Mouse (Mus musculus) splenic B cell, adult 2 months (primary cell): ENCODE measurements around the gene Pcbp4.

Experiments used
- DNase-seq: peaks from one replicate; pipeline ENCODE4 v3.0.0-alpha.2; 2011; ENCODE audit warnings: low read depth, low spot score
- H3K27me3 ChIP-seq: 2 replicates; pipeline ENCODE4 v1.6.1; 2012; ENCODE audit warnings: mild to moderate bottlenecking, low read length, moderate library complexity, mixed read lengths; ENCODE audit not compliant: control insufficient read depth, poor library complexity, insufficient read depth, severe bottlenecking
- H3K36me3 ChIP-seq: 2 replicates; pipeline ENCODE4 v1.6.1; 2012; ENCODE audit warnings: mild to moderate bottlenecking, low read length, moderate library complexity, mixed read lengths; ENCODE audit not compliant: control insufficient read depth, poor library complexity, insufficient read depth, severe bottlenecking

The Pcbp4 gene

DNA sequence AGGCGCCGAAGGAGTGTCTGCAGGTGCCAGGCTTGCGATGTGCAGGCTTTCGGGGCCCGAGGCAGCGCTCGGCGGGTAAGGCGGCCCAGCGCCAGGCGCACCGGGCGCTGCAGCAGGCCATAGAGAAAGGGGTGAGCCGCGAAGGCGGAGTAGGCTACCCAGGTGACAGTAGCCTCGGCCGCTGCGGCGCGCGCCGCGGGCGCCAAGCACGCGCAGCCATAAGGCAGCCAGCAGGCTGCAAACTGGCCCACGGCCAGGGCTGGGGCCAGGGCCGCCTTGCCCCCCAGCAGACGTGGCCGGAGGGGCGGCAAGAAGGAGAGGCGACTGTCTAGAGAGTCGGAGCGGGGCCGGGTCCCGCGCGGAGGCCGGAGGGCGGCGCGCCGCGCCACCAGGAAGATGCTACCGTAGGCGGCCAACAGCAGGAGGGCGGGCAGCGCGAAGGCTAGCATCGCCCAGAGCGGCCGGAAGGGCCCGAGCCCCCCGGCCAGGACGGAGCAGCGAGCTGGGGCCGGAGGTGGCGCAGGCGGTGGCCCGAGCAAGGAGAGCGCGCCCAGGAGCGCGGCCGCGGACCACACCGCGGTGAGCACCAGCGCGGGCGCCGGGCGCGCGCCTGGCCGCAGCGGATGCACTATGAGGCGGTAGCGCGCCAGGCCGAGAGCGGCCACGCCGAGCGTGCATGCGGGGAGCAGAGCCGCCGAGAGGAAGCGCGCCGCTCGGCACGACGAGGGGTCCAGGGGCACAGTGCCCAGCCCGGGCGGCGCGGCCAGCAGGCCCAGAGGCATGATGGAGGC, 11.9 kb downstream of the Pcbp4 start:
- Histone ChIP-seq H3K36me3 (no peaks in the 10 kb centered on the region), H3K27me3 (no peaks in the 10 kb centered on the region; the same call in 1 of the 2 replicates)
- DNase-seq: peak; percentile 36

GRCm38 (mm10) chr9:106465571-106466200, 12.6 kb downstream of the Pcbp4 start, which contains the start of gene Gpr62:
Gene Gpr62, minus strand, starts transcription at chr9:106465938.
- DNase-seq: no peak
- no peaks in the 10 kb centered on the region; the same call in 1 of the 2 replicates for H3K27me3 ChIP-seq
- no peaks in the 10 kb centered on the region for H3K36me3 ChIP-seq

- DNase-seq: no peak
- no peaks in the 10 kb centered on the region; the same call in 1 of the 2 replicates for H3K36me3 ChIP-seq
Measured at GRCm38 (mm10) chr9:106466721-106467120, 13.6 kb downstream of the Pcbp4 start.

DNA sequence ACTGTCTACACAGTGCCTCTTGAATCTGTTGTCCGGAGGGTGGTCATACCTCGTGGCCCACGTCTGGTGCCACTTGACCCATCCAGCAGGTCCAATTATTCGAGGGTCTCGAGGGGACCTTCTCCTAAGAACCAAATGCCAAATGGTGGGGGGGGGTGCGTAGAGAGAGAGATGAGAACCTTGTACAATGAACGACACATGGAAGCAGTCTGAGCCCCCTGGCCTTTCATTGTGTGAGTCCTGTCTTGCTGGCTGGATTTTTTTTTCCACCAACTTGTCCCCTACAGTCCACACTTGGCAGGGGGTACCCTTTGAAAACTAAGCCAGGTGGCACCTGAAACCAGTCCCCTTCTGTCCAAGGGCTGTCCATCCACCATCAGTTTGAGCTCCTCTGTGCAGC, 14.7 kb downstream of the Pcbp4 start:
- Histone ChIP-seq H3K27me3 (no peaks in the 10 kb centered on the region; the same call in 1 of the 2 replicates), H3K36me3 (no peaks in the 10 kb centered on the region; the same call in 1 of the 2 replicates)
- no peak for DNase-seq

More at GRCm38 (mm10) chr9:106466721-106467120, 13.6 kb downstream of the Pcbp4 start:
- no peaks in the 10 kb centered on the region; the same call in 1 of the 2 replicates for H3K27me3 ChIP-seq

GRCm38 (mm10) chr9:106469317-106469716, 16.2 kb downstream of the Pcbp4 start:
- peak; percentile 43 for DNase-seq
- no peaks in the 10 kb centered on the region for H3K27me3 ChIP-seq

GRCm38 (mm10) chr9:106469776-106470175, 16.7 kb downstream of the Pcbp4 start:
- no peaks in the 10 kb centered on the region for H3K27me3 ChIP-seq
- peaks cover 4% of the 10 kb centered on the region; the same call in 1 of the 2 replicates for H3K36me3 ChIP-seq
- no peak for DNase-seq

More at GRCm38 (mm10) chr9:106469317-106469716, 16.2 kb downstream of the Pcbp4 start:
- peaks cover 4% of the 10 kb centered on the region; the same call in 1 of the 2 replicates for H3K36me3 ChIP-seq

DNA sequence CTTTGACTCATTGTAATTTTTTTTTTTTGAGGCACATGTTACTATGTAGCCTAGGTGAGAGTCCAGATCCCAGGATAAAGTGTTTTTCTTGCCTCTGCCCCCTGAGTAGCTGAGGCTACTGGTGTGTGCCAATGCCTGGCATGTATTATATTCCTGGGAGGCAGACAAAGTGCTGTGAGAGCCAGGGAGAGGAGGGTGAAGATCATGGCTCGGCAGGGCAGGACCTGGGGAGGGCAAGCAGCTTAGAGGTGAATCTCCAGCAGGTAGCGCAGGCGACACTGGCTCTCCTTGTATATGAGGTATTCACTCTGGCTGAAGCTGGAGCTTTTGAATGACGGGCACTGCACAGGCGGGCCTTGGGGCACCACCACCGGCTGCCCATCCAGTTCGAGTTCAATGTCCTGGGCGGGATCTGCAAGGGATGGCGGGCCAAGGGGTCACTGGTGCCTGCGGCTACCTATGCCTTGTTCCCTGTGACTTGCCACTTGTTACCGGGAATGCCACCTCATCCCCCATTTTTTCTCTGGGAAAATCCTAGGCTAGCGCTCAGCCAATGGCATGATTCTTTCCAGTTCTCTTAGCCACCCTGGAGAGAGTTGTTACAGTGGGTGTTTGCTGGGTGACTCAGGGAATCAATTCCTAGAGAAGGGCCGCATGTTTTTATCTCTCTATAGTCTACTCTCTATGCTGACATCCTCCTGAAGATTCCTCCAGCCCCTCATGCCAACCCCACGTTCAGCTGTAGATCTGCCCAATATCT, 18.1 kb downstream of the Pcbp4 start:
- Histone ChIP-seq H3K36me3 (peaks cover 4% of the 10 kb centered on the region; the same call in 1 of the 2 replicates), H3K27me3 (no peaks in the 10 kb centered on the region)
- DNase-seq: no peak

- Histone ChIP-seq H3K27me3 (no peaks in the 10 kb centered on the region), H3K36me3 (peaks cover 4% of the 10 kb centered on the region; the same call in 1 of the 2 replicates)
- no peak for DNase-seq
Measured at GRCm38 (mm10) chr9:106471892-106472291, 18.8 kb downstream of the Pcbp4 start.

- no peak for DNase-seq
- Histone ChIP-seq H3K36me3 (peaks cover 4% of the 10 kb centered on the region; the same call in 1 of the 2 replicates), H3K27me3 (no peaks in the 10 kb centered on the region)
Measured at GRCm38 (mm10) chr9:106472321-106472720, 19.2 kb downstream of the Pcbp4 start.

DNA sequence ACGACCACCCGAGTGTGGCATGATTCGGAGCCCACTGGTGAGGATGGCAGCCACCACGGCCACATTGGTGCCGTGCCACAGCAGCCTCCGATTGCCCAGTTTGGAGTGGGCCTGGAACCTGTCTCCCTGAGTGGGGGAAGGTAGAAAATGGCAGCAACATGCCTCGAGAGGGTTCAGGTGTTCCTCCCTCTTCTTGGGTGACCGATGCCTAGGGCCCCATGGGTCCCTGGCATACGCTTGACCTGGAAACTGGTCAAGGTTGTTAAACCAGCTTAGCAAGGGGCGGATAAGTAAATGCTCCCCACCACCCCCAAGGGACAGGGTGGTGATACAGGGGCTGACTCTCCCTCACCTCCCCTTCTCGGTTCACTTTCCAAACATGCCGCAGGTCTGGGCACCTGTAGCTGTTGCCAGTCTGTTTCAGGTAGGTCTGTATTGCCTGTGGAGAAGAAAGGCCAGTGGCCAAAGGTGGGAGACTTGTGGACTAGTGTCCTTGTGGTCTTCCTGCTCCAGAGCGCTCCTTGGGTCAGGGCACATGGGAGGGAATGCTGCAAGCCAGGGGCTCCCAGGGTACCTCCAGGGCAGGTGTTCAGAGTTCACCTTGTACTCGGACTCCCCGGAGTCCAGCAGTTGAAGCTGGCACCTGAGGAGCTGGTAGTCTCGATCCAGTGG, 20.1 kb downstream of the Pcbp4 start:
- no peak for DNase-seq
- H3K27me3 ChIP-seq: no peaks in the 10 kb centered on the region
- peaks cover 4% of the 10 kb centered on the region; the same call in 1 of the 2 replicates for H3K36me3 ChIP-seq

- peaks cover 4% of the 10 kb centered on the region; the same call in 1 of the 2 replicates for H3K36me3 ChIP-seq
- no peak for DNase-seq
Measured at GRCm38 (mm10) chr9:106473753-106474105, 20.6 kb downstream of the Pcbp4 start.

DNA sequence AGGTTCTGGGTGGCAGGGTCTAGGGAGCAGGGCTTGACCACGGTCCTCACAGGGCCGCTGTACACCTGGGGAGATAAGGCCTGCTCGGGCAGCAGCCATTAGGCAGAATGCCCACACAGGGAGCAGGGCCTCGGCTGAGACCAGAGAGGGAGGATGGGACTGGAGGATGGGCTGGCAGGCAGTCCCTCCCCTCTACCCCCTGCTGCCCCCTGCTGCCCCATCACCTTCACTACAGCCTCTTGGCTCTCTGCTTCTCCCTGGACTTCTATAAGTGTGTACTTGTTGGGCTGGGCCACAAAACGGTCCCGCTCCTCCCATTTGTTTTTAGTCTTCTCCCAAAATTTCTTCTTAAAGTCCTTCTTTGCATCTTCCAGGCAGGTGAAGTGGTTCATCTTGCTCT, 21.4 kb downstream of the Pcbp4 start:
- Histone ChIP-seq H3K27me3 (no peaks in the 10 kb centered on the region), H3K36me3 (peaks cover 4% of the 10 kb centered on the region; the same call in 1 of the 2 replicates)
- peak; percentile 77 for DNase-seq

More at GRCm38 (mm10) chr9:106473753-106474105, 20.6 kb downstream of the Pcbp4 start:
- H3K27me3 ChIP-seq: no peaks in the 10 kb centered on the region

GRCm38 (mm10) chr9:106475046-106475445, 22.0 kb downstream of the Pcbp4 start:
- no peaks in the 10 kb centered on the region for H3K27me3 ChIP-seq
- no peak for DNase-seq
- H3K36me3 ChIP-seq: peaks cover 4% of the 10 kb centered on the region; the same call in 1 of the 2 replicates

DNA sequence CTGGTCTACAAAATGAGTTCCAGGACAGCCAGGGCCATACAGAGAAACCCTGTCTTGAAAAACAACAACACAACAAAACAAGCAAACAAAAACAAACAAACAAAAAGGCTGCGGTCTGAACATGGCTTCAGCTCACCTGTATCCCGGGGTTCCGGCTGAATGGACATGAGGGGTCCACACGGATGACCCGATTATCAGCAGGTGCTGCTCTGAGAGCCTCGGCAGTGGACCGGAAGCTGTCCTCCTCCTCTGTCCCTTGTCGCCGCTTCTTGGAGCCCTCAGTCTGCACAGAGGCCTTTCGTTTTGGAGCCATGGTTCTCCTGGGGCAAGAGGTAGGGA, 22.5 kb downstream of the Pcbp4 start, which contains the start of gene Rrp9:
Gene Rrp9 (plus strand): TSS at position 301 of the 339 bp plus-strand sequence.
- no peaks in the 10 kb centered on the region for H3K27me3 ChIP-seq
- peaks cover 4% of the 10 kb centered on the region; the same call in 1 of the 2 replicates for H3K36me3 ChIP-seq
- DNase-seq: no peak
